Mouse (Mus musculus): ENCODE measurements around the gene Zfp428.

GRCm38 (mm10) chr7:24478911-24479310 is 27.9 kb upstream of the Zfp428 start:
- TF ChIP-seq MAFK (IDR thresholded peaks at IDR 0.05; ENCODE audit: insufficient read depth, low read depth, low read length) (no peak), ZC3H11A (IDR thresholded peaks at IDR 0.05; ENCODE audit: borderline replicate concordance, low read depth, low read length) (no peak), CHD2 (IDR thresholded peaks at IDR 0.05; ENCODE audit: low read depth, low read length) (no peak), HCFC1 (IDR thresholded peaks at IDR 0.05; ENCODE audit: borderline replicate concordance, insufficient read depth, low read length) (no peak), ZNF384 (IDR thresholded peaks at IDR 0.05; ENCODE audit: low read depth, low read length) (no peak)

Data from ES-E14 (cell line).